Mouse (Mus musculus) stomach, embryonic 15.5 days (tissue): ENCODE results near the gene Dctn1. TPM values are rescaled to one million over a fixed set of nuclear protein-coding genes. Genes with fewer than 3 reads are reported as not detected.

Experiments
- ATAC-seq: fragments of 200-750 bp; cut with Nextera tagmentation; 2 replicates; pipeline ENCODE4 v1.8.0; 2017; ENCODE audit warnings: low read depth, moderate number of reproducible peaks, moderate TSS enrichment; ENCODE audit not compliant: insufficient read depth, low FRiP score
- H3K27ac ChIP-seq: fragments of 300-500 bp; sonication (generic); 2 replicates; pipeline ENCODE4 v1.5.1; 2015; ENCODE audit warnings: mild to moderate bottlenecking, inconsistent platforms
- H3K27me3 ChIP-seq: fragments of 300-500 bp; sonication (generic); replicated peaks from 2 replicates; pipeline ENCODE4 v1.6.1; 2015; ENCODE audit warnings: inconsistent platforms
- H3K36me3 ChIP-seq: fragments of 300-500 bp; sonication (generic); 2 replicates; pipeline ENCODE4 v1.6.1; 2015; ENCODE audit warnings: inconsistent platforms
- H3K4me1 ChIP-seq: fragments of 300-500 bp; sonication (generic); 2 replicates; pipeline ENCODE4 v1.6.1; 2015; ENCODE audit warnings: inconsistent platforms
- H3K4me2 ChIP-seq: fragments of 300-500 bp; sonication (generic); 2 replicates; pipeline ENCODE4 v1.6.1; 2015; ENCODE audit warnings: mild to moderate bottlenecking, inconsistent platforms
- H3K4me3 ChIP-seq: fragments of 300-500 bp; sonication (generic); replicated peaks from 2 replicates; pipeline ENCODE4 v1.5.1; 2015; ENCODE audit warnings: inconsistent platforms
- H3K9ac ChIP-seq: fragments of 300-500 bp; sonication (generic); 2 replicates; pipeline ENCODE4 v1.6.1; 2015; ENCODE audit warnings: inconsistent platforms
- H3K9me3 ChIP-seq: fragments of 300-500 bp; sonication (generic); 2 replicates; pipeline ENCODE4 v1.6.1; 2016; ENCODE audit warnings: inconsistent platforms
- whole genome bisulfite sequencing: fragments of 180-500 bp; shearing (Covaris S2); methylation state at CpG from one replicate; pipeline ENCODE4 v1.1.7; 2015; 5-methylcytosine and 5-hydroxymethylcytosine counted together
- polyA plus RNA-seq: library from polyadenylated mRNA; unstranded; fragments of >200 nt; fragmentation: Nextera tagmentation; extraction: Ambion mirVana; gene quantifications from 2 replicates; pipeline ENCODE4 v1.2.1, GENCODE M21; 2015

The Dctn1 gene
- polyA plus RNA-seq, result 84.7 and 86.1 TPM in 2 replicates

DNA sequence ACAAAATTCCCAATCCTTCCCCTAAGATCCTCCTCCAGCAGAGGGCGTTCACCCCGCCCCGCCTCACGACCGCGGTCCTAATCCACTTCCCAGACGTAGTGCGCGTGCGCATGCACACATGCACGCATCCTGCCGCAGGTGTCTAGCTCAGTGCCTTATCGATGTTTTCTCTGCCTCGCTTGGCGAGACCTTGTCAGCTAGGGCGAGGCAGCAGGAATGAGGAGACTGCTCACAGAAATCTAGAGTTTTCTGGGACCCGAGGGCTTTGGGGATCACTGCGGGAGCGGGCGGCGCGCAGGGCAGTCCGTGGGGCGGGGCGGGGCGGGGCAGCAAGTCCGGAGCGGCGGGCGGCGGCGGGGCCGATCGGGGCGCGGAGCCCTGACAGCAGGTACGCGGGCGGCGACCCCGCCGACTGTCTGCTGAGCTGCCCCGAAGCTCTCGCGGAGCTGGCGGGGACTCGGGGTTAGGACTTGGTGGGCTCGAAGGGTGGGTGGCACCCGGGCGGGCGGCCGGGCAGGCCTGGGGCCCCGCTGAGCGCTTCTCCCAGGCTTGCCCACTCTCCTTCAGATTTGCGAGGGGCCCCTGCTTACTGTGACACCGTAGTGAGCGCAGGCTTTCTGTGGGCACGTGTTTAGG, at the start of gene Dctn1:
Dctn1 (plus strand) TSS at position 314 of the 636 bp plus-strand sequence.
- peaks cover 28% of the 10 kb centered on the region for H3K4me1 ChIP-seq

DNA sequence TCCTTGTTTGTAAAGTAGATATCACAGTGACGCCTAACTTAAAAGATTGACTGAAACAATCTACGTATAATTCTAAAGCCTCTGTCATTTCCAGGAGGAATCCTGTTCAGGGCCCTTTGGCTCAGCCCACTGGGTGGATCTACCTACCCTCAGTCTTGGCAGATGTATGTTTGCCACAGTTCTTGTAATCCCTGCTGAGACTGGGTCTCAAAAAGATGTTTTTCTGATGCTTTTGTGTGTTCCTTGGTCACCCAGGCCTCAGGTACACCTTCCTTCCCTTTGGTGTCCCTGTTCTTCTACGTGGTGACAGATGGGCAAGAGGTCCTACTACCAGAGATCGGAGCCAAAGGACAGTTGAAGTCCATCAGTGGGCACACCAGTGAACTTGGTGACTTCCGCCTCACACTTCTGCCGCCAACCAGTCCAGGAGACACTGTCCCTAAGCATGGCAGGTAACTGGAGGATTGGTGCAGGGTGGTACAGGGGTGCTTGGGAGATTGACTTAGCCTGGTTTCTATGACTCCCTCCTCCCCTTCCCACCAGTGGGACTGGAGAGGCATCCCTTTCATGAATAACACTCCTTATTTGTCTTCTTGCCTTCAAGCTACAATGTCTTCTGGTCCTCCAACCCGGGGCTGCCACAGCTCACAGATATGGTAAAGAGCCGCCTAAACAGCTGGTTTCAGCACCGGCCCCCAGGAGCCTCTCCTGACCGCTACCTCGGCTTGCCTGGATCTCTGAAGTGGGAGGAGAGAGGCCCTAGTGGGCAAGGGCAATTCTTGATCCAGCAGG, 49.2 kb upstream of the Dctn1 start:
- Histone ChIP-seq H3K4me2 (peak overlapping the region; percentile 88), H3K9me3 (no peaks in the 10 kb centered on the region), H3K4me1 (peaks cover 39% of the 10 kb centered on the region), H3K27me3 (no peaks in the 10 kb centered on the region), H3K36me3 (peaks cover 18% of the 10 kb centered on the region), H3K27ac (no peak overlapping the region), H3K4me3 (peak overlapping the region; percentile 68), H3K9ac (peak overlapping the region; percentile 66; the same call in 1 of the 2 replicates)
- 65% methylated on average over 11 of the region's 11 CpGs for WGBS
- ATAC-seq, result no peak

More for the DNA sequence above, at the start of gene Dctn1:
- peak within 1 kb of the TSS; percentile 97 for H3K4me3 ChIP-seq
- peaks cover 16% of the 10 kb centered on the region for H3K27me3 ChIP-seq
- peak within 1 kb of the TSS; percentile 83 for H3K9ac ChIP-seq
- WGBS, result under 1% methylated on average over 57 of the region's 58 CpGs
- no peaks in the 10 kb centered on the region for H3K9me3 ChIP-seq
- ATAC-seq, result peak; percentile 85
- H3K36me3 ChIP-seq, result no peaks in the 10 kb centered on the region
- peak within 1 kb of the TSS; percentile 91 for H3K27ac ChIP-seq
- H3K4me2 ChIP-seq, result peak within 1 kb of the TSS; percentile 79

DNA sequence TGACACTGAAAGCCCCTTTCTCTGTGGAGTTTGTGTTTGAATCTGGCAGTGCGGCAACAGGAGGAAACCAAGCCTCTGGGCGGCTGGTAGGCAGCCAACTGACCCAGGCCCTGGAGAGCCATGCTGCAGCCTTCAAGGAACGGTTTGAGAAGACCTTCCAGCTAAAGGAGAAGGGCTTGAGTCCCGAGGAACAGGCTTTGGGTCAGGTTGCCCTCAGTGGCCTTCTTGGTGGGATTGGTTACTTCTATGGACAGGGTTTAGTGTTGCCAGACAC, 48.6 kb upstream of the Dctn1 start:
- peak overlapping the region; percentile 88; the same call in 1 of the 2 replicates for H3K4me2 ChIP-seq
- H3K27ac ChIP-seq, result no peak overlapping the region
- no peaks in the 10 kb centered on the region for H3K27me3 ChIP-seq
- WGBS, result 83% methylated on average over 4 of the region's 4 CpGs
- peaks cover 18% of the 10 kb centered on the region for H3K36me3 ChIP-seq
- ATAC-seq, result no peak
- no peak overlapping the region for H3K4me3 ChIP-seq
- H3K9ac ChIP-seq, result no peak overlapping the region
- peaks cover 40% of the 10 kb centered on the region for H3K4me1 ChIP-seq
- H3K9me3 ChIP-seq, result no peaks in the 10 kb centered on the region

GRCm38 (mm10) chr6:83117616-83118015, 48.1 kb upstream of the Dctn1 start:
- Histone ChIP-seq H3K9ac (no peak overlapping the region), H3K9me3 (no peaks in the 10 kb centered on the region), H3K27ac (no peak overlapping the region), H3K4me1 (peaks cover 46% of the 10 kb centered on the region), H3K4me3 (no peak overlapping the region), H3K36me3 (peaks cover 18% of the 10 kb centered on the region), H3K4me2 (no peak overlapping the region), H3K27me3 (no peaks in the 10 kb centered on the region)
- 83% methylated on average over 13 of the region's 13 CpGs for WGBS
- ATAC-seq, result no peak

- Histone ChIP-seq H3K4me2 (no peak overlapping the region), H3K36me3 (peaks cover 18% of the 10 kb centered on the region), H3K9ac (no peak overlapping the region), H3K27ac (no peak overlapping the region), H3K27me3 (no peaks in the 10 kb centered on the region), H3K4me1 (peaks cover 52% of the 10 kb centered on the region), H3K9me3 (no peaks in the 10 kb centered on the region), H3K4me3 (no peak overlapping the region)
- WGBS, result 81% methylated on average over 11 of the region's 11 CpGs
- ATAC-seq, result no peak
These were observed 47.4 kb upstream of the Dctn1 start for GRCm38 (mm10) chr6:83118369-83118768.

DNA sequence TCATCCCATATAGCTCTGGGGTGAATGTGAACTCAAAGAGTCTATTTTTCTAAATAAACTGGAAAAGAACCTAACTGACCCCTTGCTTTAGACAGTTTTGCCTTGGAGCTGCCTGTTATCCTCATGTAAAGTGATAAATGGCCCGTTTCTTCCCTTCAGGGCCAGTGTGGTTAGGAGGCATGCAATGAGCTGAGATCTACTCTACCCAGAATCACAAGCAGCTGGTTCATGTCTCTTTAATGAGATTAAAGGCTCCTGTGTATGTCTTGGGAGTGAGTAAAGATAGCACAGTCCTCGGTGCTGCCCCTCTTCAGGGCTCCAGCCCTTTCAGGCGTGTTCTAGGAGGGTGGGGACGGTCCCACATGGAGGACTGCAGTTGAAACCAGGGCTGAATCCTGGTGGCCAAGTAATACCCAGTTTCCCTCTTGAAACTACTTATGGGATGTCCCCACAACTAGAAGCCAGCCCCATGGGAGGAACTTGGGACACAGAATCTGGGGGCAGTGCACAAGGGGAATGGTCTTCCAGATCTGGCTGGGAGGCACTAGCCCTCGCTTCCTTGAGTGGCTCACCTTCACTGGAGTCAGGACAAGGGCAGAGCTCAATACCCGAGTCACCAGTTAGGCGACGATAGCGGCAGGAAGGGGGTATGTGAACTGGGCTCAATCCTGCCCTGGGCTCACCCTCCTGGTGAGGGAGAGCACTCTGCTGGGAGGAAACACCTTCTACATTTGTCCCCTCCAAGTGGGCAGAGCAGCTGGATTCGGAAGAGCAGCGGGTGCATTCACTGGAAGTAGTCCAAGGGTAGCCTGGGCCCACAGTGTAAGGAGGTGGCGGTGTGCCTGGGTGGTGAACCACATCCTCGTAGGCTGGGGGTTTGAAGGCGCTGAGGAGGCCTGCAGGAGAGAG, 46.6 kb upstream of the Dctn1 start:
- Histone ChIP-seq H3K4me3 (no peak overlapping the region), H3K27me3 (no peaks in the 10 kb centered on the region), H3K9me3 (no peaks in the 10 kb centered on the region), H3K4me1 (peaks cover 55% of the 10 kb centered on the region), H3K9ac (no peak overlapping the region), H3K27ac (no peak overlapping the region), H3K36me3 (peaks cover 18% of the 10 kb centered on the region), H3K4me2 (no peak overlapping the region)
- 75% methylated on average over 14 of the region's 14 CpGs for WGBS
- ATAC-seq, result no peak

- ATAC-seq, result no peak
- 78% methylated on average over 7 of the region's 7 CpGs for WGBS
- H3K4me1 ChIP-seq, result peaks cover 57% of the 10 kb centered on the region
- H3K27ac ChIP-seq, result no peak overlapping the region
- H3K36me3 ChIP-seq, result peaks cover 18% of the 10 kb centered on the region
- peak overlapping the region; percentile 97; the same call in 1 of the 2 replicates for H3K4me2 ChIP-seq
- H3K9me3 ChIP-seq, result no peaks in the 10 kb centered on the region
- no peak overlapping the region for H3K9ac ChIP-seq
- H3K27me3 ChIP-seq, result no peaks in the 10 kb centered on the region
- no peak overlapping the region; the same call in 1 of the 2 replicates for H3K4me3 ChIP-seq
These were observed 46.0 kb upstream of the Dctn1 start for GRCm38 (mm10) chr6:83119734-83120051.

- H3K4me1 ChIP-seq, result peaks cover 53% of the 10 kb centered on the region
- no peaks in the 10 kb centered on the region for H3K27me3 ChIP-seq
- peak within 1 kb of the TSS; percentile 59 for H3K4me3 ChIP-seq
- peak within 1 kb of the TSS; percentile 98 for H3K27ac ChIP-seq
- peak within 1 kb of the TSS; percentile 97 for H3K4me2 ChIP-seq
- under 1% methylated on average over 38 of the region's 38 CpGs for WGBS
- H3K9ac ChIP-seq, result peak within 1 kb of the TSS; percentile 75
- H3K36me3 ChIP-seq, result peaks cover 18% of the 10 kb centered on the region
- H3K9me3 ChIP-seq, result no peaks in the 10 kb centered on the region
- ATAC-seq, result peak; percentile 95
These were observed 44.5 kb upstream of the Dctn1 start, which contains the start of gene Wbp1 for GRCm38 (mm10) chr6:83120930-83121862. TSS of gene Wbp1 (minus strand) at chr6:83121559.

DNA sequence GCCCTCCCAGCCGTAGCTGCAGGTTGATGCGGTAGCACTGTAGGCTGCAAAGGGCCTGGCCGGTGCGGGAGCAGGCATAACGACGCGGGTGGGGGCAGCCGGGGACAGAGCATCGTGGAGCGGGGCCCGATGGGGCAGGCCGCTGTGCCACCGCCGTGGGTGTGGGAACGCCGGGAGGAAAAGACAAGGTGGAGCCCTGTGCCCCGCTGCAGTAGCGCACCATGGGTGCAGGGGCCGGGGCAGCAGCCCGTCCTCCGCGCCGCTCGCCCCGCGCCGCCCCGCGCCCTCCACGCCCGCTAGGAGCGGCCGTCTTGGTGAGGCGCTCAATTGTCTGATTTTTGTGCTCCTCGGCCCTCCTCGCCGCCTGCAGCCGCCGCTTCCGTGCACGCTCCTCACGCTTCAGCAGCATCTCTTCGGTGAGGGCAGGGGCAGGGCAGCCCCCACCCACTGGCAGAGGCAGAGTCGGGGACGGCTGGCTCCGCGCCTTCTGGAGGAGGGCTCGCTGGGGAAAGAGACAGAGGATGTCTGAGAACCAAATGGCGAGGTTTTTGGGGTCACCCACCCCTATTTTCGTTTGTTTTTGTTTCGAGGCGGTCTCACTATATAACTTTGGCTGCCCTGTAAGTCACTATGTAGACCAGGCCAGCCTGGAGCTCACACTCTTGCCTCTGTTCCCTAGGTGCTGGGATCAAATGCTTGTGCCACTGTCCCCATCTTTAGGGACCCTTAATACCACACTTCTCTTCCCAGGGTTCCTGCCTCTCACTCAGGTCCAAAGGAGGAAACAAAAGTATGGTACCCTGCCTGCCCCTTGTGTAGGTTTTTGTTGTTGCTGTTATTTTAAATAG, 43.6 kb upstream of the Dctn1 start:
- Histone ChIP-seq H3K27me3 (no peaks in the 10 kb centered on the region), H3K36me3 (peaks cover 13% of the 10 kb centered on the region), H3K9me3 (no peaks in the 10 kb centered on the region), H3K4me3 (peak overlapping the region; percentile 59), H3K9ac (peak overlapping the region; percentile 75), H3K27ac (peak overlapping the region; percentile 98), H3K4me1 (peaks cover 45% of the 10 kb centered on the region), H3K4me2 (peak overlapping the region; percentile 97)
- WGBS, result under 1% methylated on average over 50 of the region's 52 CpGs
- ATAC-seq, result no peak

DNA sequence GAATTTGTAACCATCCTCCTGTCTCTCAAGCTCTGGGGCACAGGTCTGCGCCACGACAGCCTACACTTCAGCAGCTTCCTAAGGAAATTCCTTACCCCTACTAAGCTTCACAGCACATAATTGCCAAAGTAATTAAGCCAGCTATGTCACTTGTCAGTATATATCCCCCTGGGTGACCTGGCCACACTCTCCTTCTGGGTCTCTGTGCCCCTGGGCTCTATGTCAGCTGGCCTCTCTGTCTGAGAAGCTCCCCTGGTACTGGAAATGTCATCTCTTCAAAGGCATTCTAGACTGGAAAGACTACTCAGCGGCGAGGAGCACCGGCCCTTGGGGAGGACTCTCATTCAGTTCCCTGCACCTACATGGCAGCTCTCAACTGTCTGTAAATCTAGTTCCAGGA, 42.8 kb upstream of the Dctn1 start:
- peak overlapping the region; percentile 59; the same call in 1 of the 2 replicates for H3K4me3 ChIP-seq
- peak overlapping the region; percentile 97 for H3K4me2 ChIP-seq
- ATAC-seq, result no peak
- peaks cover 9% of the 10 kb centered on the region for H3K36me3 ChIP-seq
- no peak overlapping the region for H3K9ac ChIP-seq
- H3K27ac ChIP-seq, result peak overlapping the region; percentile 98; the same call in 1 of the 2 replicates
- no peaks in the 10 kb centered on the region for H3K9me3 ChIP-seq
- peaks cover 45% of the 10 kb centered on the region for H3K4me1 ChIP-seq
- WGBS, result 79% methylated on average over 5 of the region's 5 CpGs
- no peaks in the 10 kb centered on the region for H3K27me3 ChIP-seq
